28 mouse cellular contexts compared by ENCODE assay signal in the genomic region with DNA sequence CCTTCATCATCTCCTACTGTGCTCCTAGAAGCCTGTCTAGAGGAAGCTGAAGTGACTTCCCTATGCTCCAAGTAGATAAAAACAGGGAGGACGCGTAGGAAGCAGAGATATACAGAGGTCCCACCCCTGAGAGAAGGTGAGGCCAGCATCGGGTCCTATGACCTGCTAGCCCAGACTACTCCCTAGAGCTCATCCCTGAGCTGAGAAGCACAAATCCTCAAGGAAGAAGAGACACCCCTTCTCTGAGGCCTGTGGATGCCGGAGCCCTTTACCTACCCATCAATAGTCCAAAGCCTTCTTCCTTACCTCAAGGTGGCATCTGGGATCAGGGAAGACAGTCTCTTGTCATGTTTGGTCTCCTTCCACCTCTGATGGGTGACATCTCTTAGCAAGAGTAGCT. TPM values are rescaled to one million over a fixed set of nuclear protein-coding genes. Genes with fewer than 3 reads are reported as not detected.
DNase-seq lines count a peak whose midpoint lies in the region; ATAC-seq lines count a peak whose summit lies in the region.
"Had no signal": no experiment of that assay in that cellular context is flagged by ENCODE, and none has a peak within 500 bp of the region (broad histone marks: within the 10 kb centered on the region; RNA-seq: fewer than 3 reads in every experiment).

No protein-coding gene starts in this region.

- DNase-seq in frontal cortex, postnatal 25 days (ENCODE audit: low spot score in 2 of 2): peak; percentile 1
- no peak for DNase-seq in frontal cortex, postnatal 10 days (ENCODE audit: low spot score in 2 of 2)
- peak; percentile 14 for DNase-seq in limb, embryonic 11.5 days (ENCODE audit: low spot score)
- DNase-seq in limb, embryonic 10.5 days (ENCODE audit: low spot score): no peak
- DNase-seq in MEL-GATA-1-ER (ENCODE audit: extremely low read depth, low read depth): peak; percentile 20
- DNase-seq in adrenal gland, postnatal 25 days: no peak
- DNase-seq: adrenal gland, adult 2 months; adrenal gland, postnatal 14 days; B cell, adult 2 months; cerebellum, adult 11-12 months; cerebellum, adult 8-10 months; cerebellum, postnatal 10 days; cerebellum, postnatal 36 days; embryo, embryonic 11 days; gastrocnemius, adult 2 months; gastrocnemius, postnatal 14 days; heart, adult 18-20 months; heart, postnatal 14 days; heart, postnatal 4 days; kidney, adult 11 months had no signal

- H3K9me3 ChIP-seq in limb, embryonic 11.5 days (ENCODE audit: control insufficient read depth, low read length): no peaks in the 10 kb centered on the region
- no peaks in the 10 kb centered on the region for H3K9me3 ChIP-seq in limb, embryonic 10.5 days (replicated peaks)
- H3K9me3 ChIP-seq: embryonic facial prominence, embryonic 10.5 days; embryonic facial prominence, embryonic 13.5 days; forebrain, embryonic 13.5 days; G1E; heart, embryonic 13.5 days; intestine, embryonic 15.5 days had no signal

- ATAC-seq in limb, embryonic 11.5 days (ENCODE audit: insufficient number of reproducible peaks, low FRiP score, low TSS enrichment, low read depth): no peak
- ATAC-seq: forebrain, embryonic 13.5 days; hindbrain, embryonic 16.5 days; intestine, embryonic 15.5 days had no signal

- H3K27ac ChIP-seq in limb, embryonic 11.5 days (replicated peaks; ENCODE audit: low read depth, low read length): no peak overlapping the region
- H3K27ac ChIP-seq in limb, embryonic 10.5 days: no peak overlapping the region
- H3K27ac ChIP-seq: embryonic facial prominence, embryonic 10.5 days; embryonic facial prominence, embryonic 13.5 days; forebrain, embryonic 13.5 days; gastrocnemius, adult 2 months; heart, embryonic 13.5 days; intestine, embryonic 15.5 days had no signal

- no peak overlapping the region for H3K4me2 ChIP-seq in limb, embryonic 11.5 days (ENCODE audit: low read depth, severe bottlenecking)
- H3K4me2 ChIP-seq: embryonic facial prominence, embryonic 13.5 days; forebrain, embryonic 13.5 days; heart, embryonic 13.5 days; intestine, embryonic 15.5 days had no signal

- WGBS in limb, embryonic 11.5 days: 82% methylated on average over 4 of the region's 4 CpGs
- 91% methylated on average over 4 of the region's 4 CpGs for WGBS in limb, embryonic 10.5 days

- no peak overlapping the region for H3K9ac ChIP-seq in limb, embryonic 11.5 days (ENCODE audit: low read length)
- H3K9ac ChIP-seq: embryonic facial prominence, embryonic 13.5 days; forebrain, embryonic 13.5 days; heart, embryonic 13.5 days; intestine, embryonic 15.5 days had no signal

- H3K4me1 ChIP-seq in limb, embryonic 11.5 days (ENCODE audit: control insufficient read depth, insufficient read depth, low read length): no peaks in the 10 kb centered on the region
- H3K4me1 ChIP-seq in limb, embryonic 10.5 days: peaks cover 4% of the 10 kb centered on the region; the same call in 1 of the 2 replicates
- H3K4me1 ChIP-seq: embryonic facial prominence, embryonic 10.5 days; embryonic facial prominence, embryonic 13.5 days; intestine, embryonic 15.5 days had no signal

- no peak overlapping the region for H3K4me3 ChIP-seq in limb, embryonic 11.5 days (ENCODE audit: low read depth, low read length)
- no peak overlapping the region for H3K4me3 ChIP-seq in limb, embryonic 10.5 days
- H3K4me3 ChIP-seq: embryonic facial prominence, embryonic 10.5 days; embryonic facial prominence, embryonic 13.5 days; erythroblast, embryonic 14.5 days; forebrain, embryonic 13.5 days; gastrocnemius, adult 2 months; heart, embryonic 13.5 days; intestine, embryonic 15.5 days had no signal

- H3K27me3 ChIP-seq in limb, embryonic 11.5 days (ENCODE audit: control insufficient read depth, insufficient read depth, low read length): no peaks in the 10 kb centered on the region
- H3K27me3 ChIP-seq in limb, embryonic 10.5 days (ENCODE audit: low read depth, poor library complexity, severe bottlenecking): peaks cover 17% of the 10 kb centered on the region; the same call in 1 of the 2 replicates
- H3K27me3 ChIP-seq: forebrain, embryonic 13.5 days; intestine, embryonic 15.5 days had no signal

- H3K36me3 ChIP-seq in limb, embryonic 11.5 days (ENCODE audit: control insufficient read depth, insufficient read depth, low read length): no peaks in the 10 kb centered on the region
- no peaks in the 10 kb centered on the region for H3K36me3 ChIP-seq in limb, embryonic 10.5 days
- H3K36me3 ChIP-seq: embryonic facial prominence, embryonic 10.5 days; embryonic facial prominence, embryonic 13.5 days; G1E; heart, embryonic 13.5 days; intestine, embryonic 15.5 days had no signal

RNA-seq across cellular contexts. Expression of gene Csgalnact2, which starts 58.2 kb away (rescaled TPM):
- 10.3 and 10.8 TPM in 2 replicates for polyA plus RNA-seq in limb, embryonic 11.5 days (2014; fragmentation: Nextera tagmentation; extraction: Ambion mirVana)
- polyA plus RNA-seq in limb, embryonic 10.5 days (2016; fragmentation: Nextera tagmentation; extraction: Ambion mirVana): 5.2 and 7.6 TPM in 2 replicates
- 19.0 and 19.9 TPM in 2 replicates for total RNA-seq in adrenal gland, postnatal 25 days (2021)

Comparison
In these comparisons a context has a peak if more than half of its experiments do, and no peak if none do; other contexts are left out.
1. DNase-seq: peak in frontal cortex, postnatal 25 days (2 of 2), limb, embryonic 11.5 days (single experiment) and MEL-GATA-1-ER (single experiment); none in frontal cortex, postnatal 10 days (0 of 2), limb, embryonic 10.5 days (single experiment) and adrenal gland, postnatal 25 days (single experiment).